Mouse (Mus musculus) testis, adult 2 months (tissue): ENCODE results near the gene Sik2.

Experiments
- CTCF ChIP-seq: fragments of 200-500 bp; IDR thresholded peaks from 2 replicates; pipeline ENCODE4 v1.5.1; 2012; ENCODE audit warnings: low read depth, mild to moderate bottlenecking, inconsistent platforms, low read length, moderate library complexity; ENCODE audit not compliant: control insufficient read depth, insufficient read depth, insufficient replicate concordance
- POLR2A ChIP-seq: fragments of 200-500 bp; IDR thresholded peaks from 2 replicates; pipeline ENCODE4 v1.6.1; 2012; ENCODE audit warnings: low read depth, mild to moderate bottlenecking, inconsistent platforms, low read length, moderate library complexity; ENCODE audit not compliant: control insufficient read depth

- TF ChIP-seq CTCF (no peak), POLR2A (no peak)
These were observed 123.9 kb downstream of the Sik2 start for GRCm38 (mm10) chr9:50884741-50885599.
